Mouse (Mus musculus): ENCODE data around the gene Rnf157. TPM values are rescaled to one million over a fixed set of nuclear protein-coding genes. Genes with fewer than 3 reads are reported as not detected.

Rnf157 gene
- polyA plus RNA-seq, 1 experiment from 2014 or later: 1.1 TPM

DNA sequence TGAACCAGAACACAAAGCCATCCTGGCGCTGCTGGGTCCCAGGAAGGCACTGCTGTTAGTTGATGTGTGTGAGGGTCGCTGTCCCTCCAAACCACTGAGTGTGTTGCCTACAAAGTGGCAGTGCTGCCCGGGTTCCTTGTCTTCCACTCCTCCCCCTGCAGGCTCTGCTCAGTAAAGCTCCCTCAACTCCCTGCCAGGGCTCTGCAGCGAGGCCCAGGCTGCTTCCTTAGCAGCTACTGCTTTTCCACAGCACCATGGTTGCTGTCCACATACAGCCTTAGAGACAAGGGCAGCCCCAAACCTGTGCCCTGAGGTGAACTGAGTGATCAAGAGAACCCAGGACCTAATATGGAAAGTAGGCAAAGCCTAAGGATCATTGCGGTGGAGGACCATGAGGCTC, 125.5 kb downstream of the Rnf157 start:
- H3K9ac ChIP-seq: no peak overlapping the region
- peaks cover 17% of the 10 kb centered on the region for H3K4me1 ChIP-seq (replicated peaks)
- DNase-seq (no peak), ATAC-seq (ENCODE audit: low read depth) (no peak)
- peaks cover 39% of the 10 kb centered on the region for H3K27me3 ChIP-seq
- 0 out of 2 replicates have a peak, but pooled peaks cover 4% of the 10 kb centered on the region for H3K9me3 ChIP-seq (replicated peaks)
- H3K36me3 ChIP-seq: peaks cover 24% of the 10 kb centered on the region
- no peak overlapping the region for H3K4me3 ChIP-seq (replicated peaks)
- H3K4me2 ChIP-seq: no peak overlapping the region
- WGBS (ENCODE audit: insufficient replicate concordance): 78% methylated on average over 5 of the region's 5 CpGs
- H3K27ac ChIP-seq: no peak overlapping the region

Other genes starting within 250 kb of the Rnf157 start
- 7.0 and 9.0 TPM in 2 replicates for gene Fbf1, start 244.9 kb downstream of the Rnf157 start, polyA plus RNA-seq (2015; fragmentation: Nextera tagmentation; extraction: Ambion mirVana)
- 35.2 and 38.4 TPM in 2 replicates for gene Ten1, start 214.2 kb downstream of the Rnf157 start, polyA plus RNA-seq (2015; fragmentation: Nextera tagmentation; extraction: Ambion mirVana)
- gene Acox1, start 214.0 kb downstream of the Rnf157 start, polyA plus RNA-seq (2015; fragmentation: Nextera tagmentation; extraction: Ambion mirVana): 14.5 and 18.1 TPM in 2 replicates
- gene Evpl, start 175.0 kb downstream of the Rnf157 start, polyA plus RNA-seq (2015; fragmentation: Nextera tagmentation; extraction: Ambion mirVana): 0.10 TPM in 2 replicates
- 47.6 and 51.6 TPM in 2 replicates for gene Srp68, start 138.8 kb downstream of the Rnf157 start, polyA plus RNA-seq (2015; fragmentation: Nextera tagmentation; extraction: Ambion mirVana)
- 0.07 TPM in 1 of 2 replicates, not detected in the other for gene Galr2, start 132.1 kb downstream of the Rnf157 start, polyA plus RNA-seq (2015; fragmentation: Nextera tagmentation; extraction: Ambion mirVana)
- 21.3 and 25.1 TPM in 2 replicates for gene Exoc7, start 105.8 kb downstream of the Rnf157 start, polyA plus RNA-seq (2015; fragmentation: Nextera tagmentation; extraction: Ambion mirVana)
- 1.1 and 1.2 TPM in 2 replicates for gene Foxj1, start 77.6 kb downstream of the Rnf157 start, polyA plus RNA-seq (2015; fragmentation: Nextera tagmentation; extraction: Ambion mirVana)
- 28.2 and 33.0 TPM in 2 replicates for gene Ubald2, start 21.1 kb upstream of the Rnf157 start, polyA plus RNA-seq (2015; fragmentation: Nextera tagmentation; extraction: Ambion mirVana)
- not detected in 2 replicates for gene Qrich2, start 53.2 kb upstream of the Rnf157 start, polyA plus RNA-seq (2015; fragmentation: Nextera tagmentation; extraction: Ambion mirVana)
- gene Prpsap1, start 81.2 kb upstream of the Rnf157 start, polyA plus RNA-seq (2015; fragmentation: Nextera tagmentation; extraction: Ambion mirVana): 59.3 and 62.7 TPM in 2 replicates
- gene Sphk1, start 117.9 kb upstream of the Rnf157 start, polyA plus RNA-seq (2015; fragmentation: Nextera tagmentation; extraction: Ambion mirVana): 28.5 and 32.7 TPM in 2 replicates
- 17.5 and 22.1 TPM in 2 replicates for gene Ube2o, start 168.4 kb upstream of the Rnf157 start, polyA plus RNA-seq (2015; fragmentation: Nextera tagmentation; extraction: Ambion mirVana)
- not detected in 2 replicates for gene Aanat, start 173.4 kb upstream of the Rnf157 start, polyA plus RNA-seq (2015; fragmentation: Nextera tagmentation; extraction: Ambion mirVana)
- gene Rhbdf2, start 214.0 kb upstream of the Rnf157 start, polyA plus RNA-seq (2015; fragmentation: Nextera tagmentation; extraction: Ambion mirVana): 5.8 and 6.6 TPM in 2 replicates
- 0.31 and 0.33 TPM in 2 replicates for gene Prcd, start 240.5 kb upstream of the Rnf157 start, polyA plus RNA-seq (2015; fragmentation: Nextera tagmentation; extraction: Ambion mirVana)
- gene Cygb, start 241.3 kb upstream of the Rnf157 start, polyA plus RNA-seq (2015; fragmentation: Nextera tagmentation; extraction: Ambion mirVana): 0.60 and 0.70 TPM in 2 replicates

Measured in liver, embryonic 13.5 days (tissue).